Mouse (Mus musculus) naive thymus-derived CD4-positive, alpha-beta T cell, adult 2 months (primary cell): ENCODE measurements around the gene C1qtnf6.

ENCODE experiments used
- DNase-seq: peaks from one replicate; pipeline ENCODE4 v3.0.0-alpha.2; 2011; ENCODE audit warnings: low read depth

Gene C1qtnf6

GRCm38 (mm10) chr15:78480111-78480510, 51.1 kb downstream of the C1qtnf6 start:
- peak; percentile 44 for DNase-seq

- no peak for DNase-seq
Observed at GRCm38 (mm10) chr15:78479470-78479869, 51.7 kb downstream of the C1qtnf6 start.

- DNase-seq: no peak
Observed at GRCm38 (mm10) chr15:78478073-78478472, 53.1 kb downstream of the C1qtnf6 start.

GRCm38 (mm10) chr15:78476878-78477277, 54.3 kb downstream of the C1qtnf6 start:
- peak; percentile 27 for DNase-seq

GRCm38 (mm10) chr15:78475604-78476031, 55.6 kb downstream of the C1qtnf6 start:
- DNase-seq: peak; percentile 79

- DNase-seq: no peak
Observed at GRCm38 (mm10) chr15:78473442-78473841, 57.8 kb downstream of the C1qtnf6 start.
